Mouse (Mus musculus) liver (tissue): ENCODE data around the gene Il18r1.

Source experiments
- DNase-seq: peaks from one replicate; pipeline ENCODE4 v3.0.0-alpha.2; 2020; ENCODE audit warnings: mixed read lengths

Il18r1 gene

GRCm38 (mm10) chr1:40465477-40466430, at the start of gene Il18r1:
TSS of gene Il18r1 (plus strand) at chr1:40465552.
- peak; percentile 36 for DNase-seq

DNA sequence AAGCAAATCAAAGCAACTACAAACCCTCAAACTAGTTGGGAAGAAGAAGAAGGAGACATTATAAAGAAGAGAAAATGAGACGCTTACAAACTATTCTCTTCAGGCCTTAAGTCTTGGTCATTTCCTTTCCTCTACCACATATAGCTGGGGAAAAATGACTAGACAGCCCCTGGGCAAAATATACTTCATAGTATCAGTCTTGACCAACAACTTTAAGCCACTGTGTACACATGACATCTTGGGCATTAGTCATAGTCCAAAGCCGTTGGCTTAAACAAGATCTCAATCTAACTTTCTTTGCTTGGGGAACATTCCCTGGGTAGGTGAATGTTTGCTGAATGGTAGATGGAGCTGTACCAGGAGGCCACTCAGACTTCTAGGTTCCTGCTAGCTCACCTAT, 48.3 kb upstream of the Il18r1 start:
- DNase-seq, result no peak

GRCm38 (mm10) chr1:40418512-40418911, 46.8 kb upstream of the Il18r1 start:
- DNase-seq, result no peak

GRCm38 (mm10) chr1:40423892-40424291, 41.5 kb upstream of the Il18r1 start:
- DNase-seq, result no peak

DNA sequence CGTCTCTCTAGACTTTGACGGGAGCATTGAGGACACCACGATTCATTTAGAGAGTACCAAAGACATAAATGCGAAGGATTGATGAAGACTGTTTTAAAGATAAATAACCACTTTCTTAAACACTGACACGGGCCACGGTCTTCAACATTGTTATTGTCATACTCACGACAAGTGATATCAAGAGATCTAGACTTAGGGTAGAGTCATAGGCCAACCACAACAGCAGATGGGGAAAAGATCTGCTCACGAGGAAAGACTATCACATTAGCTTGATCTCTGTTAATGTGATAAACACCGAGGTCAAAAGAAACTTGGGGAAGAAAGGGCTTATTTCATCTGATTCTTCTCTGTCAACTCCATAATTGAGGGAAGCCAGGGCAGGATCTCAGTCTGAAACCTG, 38.1 kb upstream of the Il18r1 start:
- DNase-seq, result no peak

- no peak for DNase-seq
These were observed 37.5 kb upstream of the Il18r1 start for GRCm38 (mm10) chr1:40427901-40428300.

- DNase-seq, result peak; percentile 14
These were observed 36.3 kb upstream of the Il18r1 start, which contains the start of gene Il1rl1 for GRCm38 (mm10) chr1:40428910-40429675. TSS of gene Il1rl1 (plus strand) at chr1:40429570.

GRCm38 (mm10) chr1:40430143-40430834, 35.1 kb upstream of the Il18r1 start:
- no peak for DNase-seq

DNA sequence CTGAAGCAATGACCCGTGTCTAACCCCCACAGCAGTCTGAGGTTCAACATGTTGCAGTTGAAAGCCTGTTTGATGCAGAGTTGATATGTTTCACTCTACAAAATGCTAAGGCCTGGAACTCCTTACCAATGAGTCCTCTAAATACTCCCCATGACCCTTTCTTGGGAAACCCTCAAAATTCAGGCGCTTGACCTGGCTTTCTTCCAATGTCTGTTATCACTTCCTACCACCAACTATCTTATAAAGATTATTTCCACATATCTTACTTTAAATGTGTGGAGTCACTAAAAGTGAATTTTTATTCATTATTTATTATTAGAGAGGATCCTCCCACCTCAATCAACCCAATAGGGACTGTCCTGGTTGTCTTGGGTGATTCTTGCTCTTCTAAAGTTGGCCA, 33.2 kb upstream of the Il18r1 start:
- DNase-seq, result no peak

GRCm38 (mm10) chr1:40435936-40436335, 29.4 kb upstream of the Il18r1 start:
- no peak for DNase-seq

DNA sequence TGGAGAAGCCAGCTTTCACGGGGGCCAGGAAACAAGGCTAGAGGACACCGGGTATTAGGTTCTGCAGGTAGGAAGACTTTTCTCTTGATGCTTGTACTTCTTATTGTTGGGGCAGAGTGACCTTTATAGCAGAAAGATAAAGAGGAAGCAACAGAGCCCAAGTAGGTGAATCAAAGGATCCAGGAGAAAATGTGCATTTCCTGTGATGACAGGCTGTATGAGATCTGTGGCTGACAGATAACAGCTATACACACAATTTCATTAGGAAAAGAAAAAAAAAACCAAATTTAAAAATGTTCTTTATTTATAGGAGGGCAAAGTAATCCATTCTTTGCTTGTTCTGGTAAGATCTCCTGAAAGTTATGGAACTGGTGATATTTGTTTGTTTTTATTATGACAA, 28.0 kb upstream of the Il18r1 start:
- DNase-seq, result no peak

GRCm38 (mm10) chr1:40439504-40439903, 25.8 kb upstream of the Il18r1 start:
- no peak for DNase-seq

DNA sequence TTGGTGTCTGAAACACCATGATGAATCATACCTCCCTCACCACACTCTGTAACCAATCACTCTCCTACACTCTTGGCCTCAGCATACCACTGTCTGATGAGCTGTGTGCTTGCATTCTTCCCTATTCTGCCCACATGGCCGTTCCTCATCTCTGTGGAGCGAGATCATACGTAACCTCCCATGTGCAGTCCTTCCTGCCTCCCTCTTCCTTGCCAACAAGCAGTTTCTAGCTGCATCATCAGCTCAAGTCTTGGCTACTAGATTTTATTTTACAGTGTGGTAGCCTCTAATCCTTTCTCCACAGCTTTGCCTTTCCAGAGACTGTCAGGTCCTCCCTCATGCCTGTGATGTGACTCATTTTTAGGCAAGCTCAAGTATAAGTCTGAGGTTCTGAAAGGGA, 20.6 kb upstream of the Il18r1 start:
- DNase-seq, result no peak

DNA sequence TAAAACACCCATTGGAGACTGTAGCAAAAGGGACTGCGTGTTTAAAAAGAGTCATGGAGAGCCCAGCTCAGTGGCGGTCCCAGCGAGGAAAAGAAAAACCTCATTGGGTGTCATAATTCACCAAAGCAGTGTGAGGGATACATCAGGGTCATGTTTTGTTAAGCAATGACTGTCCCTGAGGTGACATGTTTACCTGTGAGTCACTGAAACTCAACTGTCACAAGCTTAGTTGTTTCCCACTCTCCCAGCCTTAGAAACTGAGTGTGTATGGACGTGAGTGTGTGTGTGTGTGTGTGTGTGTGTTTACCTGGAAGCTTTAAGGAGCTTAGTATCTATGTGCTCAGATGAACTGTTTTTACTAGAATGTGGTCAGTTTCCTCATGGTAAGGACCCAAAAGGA, 2.0 kb downstream of the Il18r1 start:
- DNase-seq, result no peak

GRCm38 (mm10) chr1:40468805-40469204, 3.5 kb downstream of the Il18r1 start:
- no peak for DNase-seq

GRCm38 (mm10) chr1:40469900-40470299, 4.5 kb downstream of the Il18r1 start:
- no peak for DNase-seq

GRCm38 (mm10) chr1:40472401-40472800, 7.0 kb downstream of the Il18r1 start:
- no peak for DNase-seq

- no peak for DNase-seq
These were observed 8.3 kb downstream of the Il18r1 start for GRCm38 (mm10) chr1:40473640-40474039.

DNA sequence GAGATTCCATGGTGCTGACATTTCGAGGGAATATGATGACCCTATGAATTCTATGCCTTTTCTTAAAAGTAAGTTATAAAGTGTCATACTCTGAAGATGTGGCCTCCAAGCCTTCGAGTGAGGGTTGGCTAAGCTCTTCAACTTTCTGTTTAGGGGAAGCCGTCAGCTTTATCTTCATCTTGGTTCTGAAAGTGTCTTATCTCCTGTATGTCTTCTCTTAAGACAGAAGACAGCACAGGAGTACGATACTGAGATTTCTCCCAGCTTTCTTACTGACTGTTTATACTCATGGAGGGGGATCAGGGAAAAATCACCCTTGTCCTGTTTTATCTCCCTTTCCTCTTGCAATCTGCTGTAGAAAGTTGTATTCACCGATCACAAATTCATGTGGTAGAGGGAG, 9.0 kb downstream of the Il18r1 start:
- no peak for DNase-seq

DNA sequence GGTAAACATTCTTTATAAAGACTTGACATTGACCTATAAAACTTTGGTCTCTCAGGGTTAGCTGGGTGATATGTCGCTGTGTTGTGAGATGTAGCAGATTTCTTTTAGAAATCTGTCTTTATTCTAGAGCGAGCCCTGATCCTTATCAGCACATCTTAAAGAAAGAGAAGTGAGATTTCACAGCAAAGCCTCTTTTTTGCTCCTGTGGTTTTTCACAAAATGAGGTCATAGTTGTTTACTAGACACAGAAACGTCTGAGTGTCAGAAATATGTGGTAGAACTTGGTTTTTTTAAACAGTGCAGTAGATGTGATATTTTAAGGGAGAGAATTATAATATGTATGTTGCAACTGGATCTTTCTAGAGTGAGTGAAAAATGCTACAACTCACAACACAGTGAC, 10.3 kb downstream of the Il18r1 start:
- no peak for DNase-seq

- no peak for DNase-seq
These were observed 11.4 kb downstream of the Il18r1 start for GRCm38 (mm10) chr1:40476756-40477155.

DNA sequence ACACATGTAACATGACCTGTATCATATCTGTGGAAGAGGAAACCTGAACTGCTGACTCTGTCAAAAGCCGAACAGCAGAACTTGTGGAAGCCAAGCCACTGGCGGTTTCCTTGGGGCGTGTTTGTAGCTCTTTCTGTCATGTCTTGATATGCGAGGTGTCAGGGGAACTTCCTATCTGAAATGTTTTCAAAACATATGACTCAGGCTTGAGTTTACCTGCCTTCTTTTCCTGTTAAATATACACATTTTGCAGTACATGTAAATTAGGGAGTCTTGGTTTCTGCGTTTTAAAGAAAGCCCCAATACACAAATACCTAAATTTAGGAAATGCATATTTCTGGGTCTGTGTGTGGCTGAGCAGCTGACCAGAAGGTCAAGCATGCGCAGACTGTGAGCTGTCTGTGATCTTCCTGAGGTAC, 14.2 kb downstream of the Il18r1 start:
- peak; percentile 11 for DNase-seq

DNA sequence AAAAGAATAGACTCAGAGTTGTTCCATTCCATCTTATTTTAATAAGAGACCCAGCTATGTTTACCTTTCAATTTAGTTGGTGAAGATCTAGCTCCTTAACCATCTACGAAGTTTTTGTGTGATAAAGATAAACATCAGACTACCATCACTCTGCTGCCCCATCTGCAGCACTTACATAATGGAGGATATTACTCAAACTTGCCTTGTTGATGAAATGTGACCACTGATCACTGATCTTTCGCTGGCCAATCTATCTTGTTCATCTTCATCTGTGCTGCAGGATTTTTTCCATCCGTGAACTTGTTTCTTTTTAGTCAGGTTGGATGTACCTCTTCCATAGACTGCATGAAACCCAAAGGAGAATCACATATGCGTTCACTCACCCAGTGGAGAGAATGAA, 29.2 kb downstream of the Il18r1 start:
- no peak for DNase-seq
